Mouse (Mus musculus): Measurements from ENCODE around the gene Stat3.

DNA sequence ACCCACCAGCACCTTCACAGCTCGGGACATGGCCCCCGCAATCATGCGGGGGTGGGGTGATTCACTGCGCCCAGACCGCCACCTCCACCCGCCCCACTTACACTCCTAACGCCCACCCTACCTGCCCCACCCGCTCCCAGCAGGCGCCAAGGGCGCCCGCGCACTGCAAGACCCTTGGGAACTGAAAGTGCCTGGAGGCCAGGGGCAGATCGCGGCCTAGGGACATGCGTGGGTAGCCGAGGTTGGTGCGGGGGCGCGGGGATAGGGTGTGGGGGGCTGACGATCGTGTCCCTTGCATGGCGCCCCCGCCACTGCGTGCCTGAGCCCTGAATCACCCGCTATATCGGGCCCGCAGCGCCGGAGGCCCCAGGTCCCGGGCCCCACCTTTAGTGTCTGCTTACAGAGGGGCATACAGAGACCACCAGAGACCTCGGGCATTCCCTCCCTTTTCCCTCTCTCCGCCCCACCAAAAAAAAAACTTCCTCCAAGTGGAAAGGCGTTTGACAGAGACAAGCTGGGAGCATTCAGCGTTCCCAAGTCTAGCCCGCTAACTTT, 29.9 kb upstream of the Stat3 start:
- TF ChIP-seq POLR2A (IDR thresholded peaks at IDR 0.05; ENCODE audit: low read depth, low read length): no peak
- TF ChIP-seq CTCF (IDR thresholded peaks at IDR 0.05; ENCODE audit: extremely low read depth, insufficient read depth, insufficient read length, insufficient replicate concordance): no peak
